Comparison of ENCODE assay signal across 10 mouse cellular contexts in the genomic region with DNA sequence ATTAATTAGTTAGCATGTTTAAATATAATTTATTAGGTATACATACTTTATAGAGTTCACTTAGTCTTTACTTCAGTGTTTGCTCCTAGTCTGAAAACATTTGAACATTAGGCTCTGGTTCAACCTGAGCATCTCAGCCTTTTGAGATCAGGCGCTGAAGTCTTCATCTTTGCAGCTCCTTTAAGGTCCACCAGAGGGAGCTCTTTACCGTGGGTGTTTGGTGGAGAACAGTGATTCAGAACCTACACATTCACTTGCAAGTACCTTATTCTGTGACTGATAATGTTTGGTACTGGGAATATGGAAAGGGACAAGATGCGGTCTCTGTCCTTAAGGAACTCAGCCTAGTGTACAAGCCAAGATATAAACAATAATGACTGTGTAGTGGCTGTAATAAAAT. TPM values are rescaled to one million over a fixed set of nuclear protein-coding genes. Genes with fewer than 3 reads are reported as not detected.
DNase-seq lines count a peak whose midpoint lies in the region; ATAC-seq and TF ChIP-seq lines count a peak whose summit lies in the region.
"Had no signal": no experiment of that assay in that cellular context is flagged by ENCODE, and none has a peak within 500 bp of the region (broad histone marks: within the 10 kb centered on the region; RNA-seq: fewer than 3 reads in every experiment).

No protein-coding gene starts in this region.

- no peak for TF ChIP-seq EP300 in ES-Bruce4 (IDR thresholded peaks at IDR 0.05; ENCODE audit: insufficient read depth, low read depth, low read length)

- H3K36me3 ChIP-seq in intestine, embryonic 14.5 days (ENCODE audit: control insufficient read depth, insufficient read depth, low read length): no peaks in the 10 kb centered on the region
- no peaks in the 10 kb centered on the region for H3K36me3 ChIP-seq in intestine, embryonic 15.5 days
- no peaks in the 10 kb centered on the region for H3K36me3 ChIP-seq in ES-Bruce4 (ENCODE audit: control insufficient read depth, insufficient read depth, low read length, poor library complexity, severe bottlenecking)
- H3K36me3 ChIP-seq: midbrain, embryonic 12.5 days had no signal

- H3K9ac ChIP-seq in intestine, embryonic 14.5 days (ENCODE audit: low read length): no peak overlapping the region
- H3K9ac ChIP-seq in intestine, embryonic 15.5 days: no peak overlapping the region
- H3K9ac ChIP-seq in ES-Bruce4 (ENCODE audit: low read depth, poor library complexity, severe bottlenecking): no peak overlapping the region
- H3K9ac ChIP-seq: midbrain, embryonic 12.5 days had no signal

- peak; percentile 65 for DNase-seq in intestine, embryonic 14.5 days (ENCODE audit: low spot score)
- peak; percentile 89 for DNase-seq in brain, adult 2 months (ENCODE audit: low read depth, low spot score)
- DNase-seq in layer of hippocampus, postnatal 10 days (ENCODE audit: low spot score in 2 of 2): peak; percentile 58 to 63
- DNase-seq in naive thymus-derived CD4-positive, alpha-beta T cell, adult 2 months (ENCODE audit: low read depth): peak; percentile 90
- DNase-seq in ovary, postnatal 10 days (ENCODE audit: low spot score): no peak

- TF ChIP-seq POLR2A in ES-Bruce4 (IDR thresholded peaks at IDR 0.05; ENCODE audit: insufficient read depth, low read length): no peak

- no peak overlapping the region for H3K4me2 ChIP-seq in intestine, embryonic 14.5 days (ENCODE audit: low read length)
- no peak overlapping the region for H3K4me2 ChIP-seq in intestine, embryonic 15.5 days (replicated peaks)
- H3K4me2 ChIP-seq: midbrain, embryonic 12.5 days had no signal

- no peaks in the 10 kb centered on the region for H3K27me3 ChIP-seq in intestine, embryonic 14.5 days (replicated peaks; ENCODE audit: control insufficient read depth, insufficient read depth, low read length)
- H3K27me3 ChIP-seq in intestine, embryonic 15.5 days (replicated peaks): no peaks in the 10 kb centered on the region
- H3K27me3 ChIP-seq in ES-Bruce4 (ENCODE audit: control insufficient read depth, insufficient read depth, low read length, poor library complexity, severe bottlenecking): no peaks in the 10 kb centered on the region

- no peak overlapping the region for H3K4me3 ChIP-seq in intestine, embryonic 14.5 days (ENCODE audit: low read depth, low read length)
- H3K4me3 ChIP-seq in intestine, embryonic 15.5 days (replicated peaks): no peak overlapping the region
- H3K4me3 ChIP-seq in ES-Bruce4 (ENCODE audit: low read depth, low read length): no peak overlapping the region
- H3K4me3 ChIP-seq: midbrain, embryonic 12.5 days had no signal

- ATAC-seq in intestine, embryonic 14.5 days (replicated peaks; ENCODE audit: low FRiP score, low TSS enrichment, low read depth): no peak
- ATAC-seq in intestine, embryonic 15.5 days: no peak
- ATAC-seq in erythroid progenitor cell, adult 5-6 weeks (replicated peaks; ENCODE audit: low FRiP score, poor library complexity, severe bottlenecking): peak; percentile 61

- peak; percentile 27 for TF ChIP-seq CTCF in ES-Bruce4 (IDR thresholded peaks at IDR 0.05; ENCODE audit: low read depth, low read length)

- no peak overlapping the region for H3K27ac ChIP-seq in intestine, embryonic 14.5 days (ENCODE audit: low read depth)
- no peak overlapping the region for H3K27ac ChIP-seq in intestine, embryonic 15.5 days
- H3K27ac ChIP-seq in ES-Bruce4 (ENCODE audit: insufficient read depth, low read length): no peak overlapping the region
- H3K27ac ChIP-seq: midbrain, embryonic 12.5 days had no signal

- no peaks in the 10 kb centered on the region for H3K4me1 ChIP-seq in intestine, embryonic 14.5 days (replicated peaks; ENCODE audit: control insufficient read depth, insufficient read depth, low read length)
- H3K4me1 ChIP-seq in intestine, embryonic 15.5 days (replicated peaks): no peaks in the 10 kb centered on the region
- no peaks in the 10 kb centered on the region for H3K4me1 ChIP-seq in ES-Bruce4 (ENCODE audit: control insufficient read depth, insufficient read depth, low read length)
- H3K4me1 ChIP-seq: midbrain, embryonic 12.5 days had no signal

- no peaks in the 10 kb centered on the region for H3K9me3 ChIP-seq in intestine, embryonic 14.5 days (ENCODE audit: control insufficient read depth, low read length)
- no peaks in the 10 kb centered on the region for H3K9me3 ChIP-seq in intestine, embryonic 15.5 days
- H3K9me3 ChIP-seq in ES-Bruce4 (replicated peaks; ENCODE audit: control insufficient read depth, insufficient read depth, low read length, poor library complexity, severe bottlenecking): no peaks in the 10 kb centered on the region
- H3K9me3 ChIP-seq: midbrain, embryonic 12.5 days had no signal

- 9% methylated on average over 3 of the region's 3 CpGs for WGBS in intestine, embryonic 14.5 days
- 12% methylated on average over 3 of the region's 3 CpGs for WGBS in intestine, embryonic 15.5 days

RNA-seq across cellular contexts. Expression of a gene that starts 13.4 kb away (rescaled TPM):
- polyA plus RNA-seq in intestine, embryonic 14.5 days (2014; fragmentation: Nextera tagmentation; extraction: Ambion mirVana): 0.49 TPM in 1 of 2 replicates, not detected in the other
- polyA plus RNA-seq in intestine, embryonic 15.5 days (2015; fragmentation: Nextera tagmentation; extraction: Ambion mirVana): 1.4 and 1.8 TPM in 2 replicates
- not detected in 2 replicates for polyA plus RNA-seq in ES-Bruce4 (2011; ENCODE audit: insufficient read depth, insufficient read length, low read depth, missing spikeins)
- total RNA-seq in erythroid progenitor cell, adult 5-6 weeks (2015; ENCODE audit: low replicate concordance): 7.2 and 23.9 TPM in 2 replicates
- 1.0 and 6.5 TPM in 2 replicates for total RNA-seq in erythroid progenitor cell, adult 5-6 weeks (2017; ENCODE audit: low replicate concordance)
- total RNA-seq in layer of hippocampus, postnatal 10 days (2021): not detected
- polyA plus RNA-seq: midbrain, embryonic 12.5 days had no signal

RNA-seq across cellular contexts. Expression of a gene that starts 16.8 kb away (rescaled TPM):
- polyA plus RNA-seq in intestine, embryonic 14.5 days (2014; fragmentation: Nextera tagmentation; extraction: Ambion mirVana): 26.7 and 27.0 TPM in 2 replicates
- polyA plus RNA-seq in intestine, embryonic 15.5 days (2015; fragmentation: Nextera tagmentation; extraction: Ambion mirVana): 29.6 and 31.2 TPM in 2 replicates
- polyA plus RNA-seq in ES-Bruce4 (2011; ENCODE audit: insufficient read depth, insufficient read length, low read depth, missing spikeins): 58.9 and 64.3 TPM in 2 replicates
- total RNA-seq in erythroid progenitor cell, adult 5-6 weeks (2015; ENCODE audit: low replicate concordance): not detected in 2 replicates
- not detected in 2 replicates for total RNA-seq in erythroid progenitor cell, adult 5-6 weeks (2017; ENCODE audit: low replicate concordance)
- 1 to 10 TPM in 1 of 2 experiments, under 1 TPM in 1; 0.39 to 1.1 TPM for total RNA-seq in layer of hippocampus, postnatal 10 days (2021)

RNA-seq across cellular contexts. Expression of a gene that starts 32.2 kb away (rescaled TPM):
- polyA plus RNA-seq in intestine, embryonic 14.5 days (2014; fragmentation: Nextera tagmentation; extraction: Ambion mirVana): 6.3 and 6.5 TPM in 2 replicates
- polyA plus RNA-seq in intestine, embryonic 15.5 days (2015; fragmentation: Nextera tagmentation; extraction: Ambion mirVana): 5.4 and 6.3 TPM in 2 replicates
- polyA plus RNA-seq in ES-Bruce4 (2011; ENCODE audit: insufficient read depth, insufficient read length, low read depth, missing spikeins): 6.7 and 7.3 TPM in 2 replicates
- 1.7 TPM in 1 of 2 replicates, not detected in the other for total RNA-seq in erythroid progenitor cell, adult 5-6 weeks (2015; ENCODE audit: low replicate concordance)
- total RNA-seq in erythroid progenitor cell, adult 5-6 weeks (2017; ENCODE audit: low replicate concordance): not detected in 2 replicates
- 1 to 10 TPM; 3.1 to 3.7 TPM for total RNA-seq in layer of hippocampus, postnatal 10 days (2021)

RNA-seq across cellular contexts. Expression of a gene that starts 41.2 kb away (rescaled TPM):
- polyA plus RNA-seq in intestine, embryonic 14.5 days (2014; fragmentation: Nextera tagmentation; extraction: Ambion mirVana): not detected in 2 replicates
- not detected in 2 replicates for polyA plus RNA-seq in intestine, embryonic 15.5 days (2015; fragmentation: Nextera tagmentation; extraction: Ambion mirVana)
- polyA plus RNA-seq in ES-Bruce4 (2011; ENCODE audit: insufficient read depth, insufficient read length, low read depth, missing spikeins): not detected in 2 replicates
- 2.5 and 2.9 TPM in 2 replicates for total RNA-seq in erythroid progenitor cell, adult 5-6 weeks (2015; ENCODE audit: low replicate concordance)
- total RNA-seq in erythroid progenitor cell, adult 5-6 weeks (2017; ENCODE audit: low replicate concordance): 5.8 TPM in 1 of 2 replicates, not detected in the other
- total RNA-seq in layer of hippocampus, postnatal 10 days (2021): not detected
- polyA plus RNA-seq: midbrain, embryonic 12.5 days had no signal

RNA-seq across cellular contexts. Expression of a gene that starts 42.6 kb away (rescaled TPM):
- 0.35 and 0.55 TPM in 2 replicates for polyA plus RNA-seq in intestine, embryonic 14.5 days (2014; fragmentation: Nextera tagmentation; extraction: Ambion mirVana)
- polyA plus RNA-seq in intestine, embryonic 15.5 days (2015; fragmentation: Nextera tagmentation; extraction: Ambion mirVana): 0.76 and 1.0 TPM in 2 replicates
- not detected in 2 replicates for polyA plus RNA-seq in ES-Bruce4 (2011; ENCODE audit: insufficient read depth, insufficient read length, low read depth, missing spikeins)
- 6.3 and 14.1 TPM in 2 replicates for total RNA-seq in erythroid progenitor cell, adult 5-6 weeks (2015; ENCODE audit: low replicate concordance)
- 15.0 and 15.1 TPM in 2 replicates for total RNA-seq in erythroid progenitor cell, adult 5-6 weeks (2017; ENCODE audit: low replicate concordance)
- total RNA-seq in layer of hippocampus, postnatal 10 days (2021): not detected
- polyA plus RNA-seq: frontal cortex, adult 2 months; midbrain, embryonic 12.5 days had no signal
